Mouse (Mus musculus) right cerebral cortex, postnatal 10 days (tissue): ENCODE measurements around the gene Sik1.

Experiments used
- DNase-seq, 2 experiments: peaks; one replicate each; pipeline ENCODE4 v3.0.0; 2021; ENCODE audit warnings: low spot score in 2 of 2

Gene Sik1

GRCm38 (mm10) chr17:31808082-31808875 lies 47.3 kb downstream of the Sik1 start:
- DNase-seq = no peak

DNA sequence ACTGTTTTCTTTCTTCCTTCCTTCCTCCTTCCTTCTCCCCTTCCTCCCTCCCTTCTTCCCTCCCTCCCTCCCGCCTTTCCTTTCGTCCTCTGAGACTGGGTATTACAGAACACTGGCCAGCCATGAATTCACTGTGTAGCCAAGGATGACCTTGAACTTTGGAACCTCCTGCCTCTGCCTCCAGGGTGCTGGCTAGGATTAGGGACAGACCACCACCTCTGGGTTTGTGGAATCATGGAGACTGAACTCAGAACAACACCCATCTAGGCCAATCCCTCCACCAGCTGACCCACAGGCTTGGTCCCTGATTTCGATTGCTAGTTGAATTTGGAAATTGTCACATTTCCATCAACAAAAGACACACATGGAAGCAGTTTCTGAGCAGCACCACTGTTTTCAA lies 49.1 kb downstream of the Sik1 start:
- no peak for DNase-seq

DNA sequence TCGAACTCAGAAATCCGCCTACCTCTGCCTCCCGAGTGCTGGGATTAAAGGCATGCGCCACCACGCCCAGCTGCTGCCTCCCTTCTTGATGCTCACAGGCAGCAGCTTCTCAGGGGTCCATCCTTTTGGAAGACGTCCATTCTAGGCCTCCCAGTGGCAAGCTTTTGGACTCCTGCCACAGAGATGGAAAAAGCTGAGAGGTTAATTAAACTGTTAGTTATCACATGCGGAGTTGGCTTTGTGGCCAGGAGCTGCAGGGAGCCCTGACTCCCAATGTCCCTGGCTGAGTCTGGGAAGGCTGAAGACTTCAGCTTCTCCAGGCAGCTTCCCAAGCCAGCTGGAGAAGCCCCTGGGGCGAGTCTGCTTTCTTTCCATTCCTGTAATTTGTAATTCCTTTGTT lies 49.6 kb downstream of the Sik1 start:
- peak; percentile 52 for DNase-seq

- DNase-seq = no peak
These were observed 50.0 kb downstream of the Sik1 start for GRCm38 (mm10) chr17:31805585-31805984.

- no peak for DNase-seq
These were observed 53.2 kb downstream of the Sik1 start for GRCm38 (mm10) chr17:31802272-31803017.

- DNase-seq = no peak
These were observed 54.7 kb downstream of the Sik1 start for GRCm38 (mm10) chr17:31800852-31801363.

GRCm38 (mm10) chr17:31795893-31796292 lies 59.7 kb downstream of the Sik1 start:
- no peak for DNase-seq
